Mouse (Mus musculus): ENCODE measurements around the gene Spag16.
A peak's percentile ranks its signal among the peaks of the same experiment; 100 is the strongest.
"Not testable (repeated sequence)": the region's sequence is repeated elsewhere in the genome, so short reads cannot be mapped to it uniquely, and the experiment has no call there.

Gene Spag16

DNA sequence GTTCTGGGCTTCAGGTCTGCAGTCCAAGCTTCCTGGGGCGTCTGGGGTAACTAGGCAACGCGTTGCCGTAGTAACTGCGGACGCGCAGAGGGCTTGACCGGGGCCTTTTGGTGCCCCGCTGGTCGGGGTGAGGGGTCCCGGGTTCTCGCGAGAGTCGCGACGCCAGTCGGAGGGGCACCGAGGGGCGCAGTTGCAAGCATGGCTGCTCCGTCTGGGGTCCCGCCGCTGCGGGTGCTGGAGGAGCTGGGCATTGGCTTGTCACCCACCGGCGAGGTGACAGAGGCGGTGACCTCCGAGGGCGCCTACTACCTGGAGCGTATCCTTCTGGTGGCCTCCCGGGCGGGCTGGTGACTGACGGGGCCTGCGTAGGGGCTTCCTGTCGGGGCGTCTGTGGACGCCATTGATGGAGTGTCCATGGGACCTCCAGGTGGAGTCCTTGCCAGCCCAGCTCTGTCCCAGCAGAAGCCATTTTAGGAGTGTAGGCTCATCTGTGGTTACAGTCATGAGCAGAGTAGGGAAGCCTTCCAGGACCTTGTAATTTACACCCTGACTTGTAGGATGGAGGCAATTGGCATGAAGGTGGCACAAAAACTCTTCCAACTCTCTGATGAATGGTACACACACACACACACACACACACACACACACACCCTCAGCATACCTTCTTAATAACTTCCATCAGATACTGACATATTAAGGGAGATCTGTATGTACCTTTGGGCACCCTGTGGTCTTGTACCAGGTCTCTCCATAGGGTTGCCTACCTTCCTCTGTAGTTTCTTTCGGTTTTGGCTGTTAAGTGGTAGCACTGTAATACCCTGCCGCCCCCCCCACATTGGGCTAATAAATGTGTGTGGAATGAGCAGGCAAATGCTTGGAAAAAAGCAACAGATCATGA lies at the start of gene Spag16:
Gene Spag16 (plus strand): TSS at position 165 of the 898 bp plus-strand sequence.
- no peak for DNase-seq (ENCODE audit: low read depth)

DNA sequence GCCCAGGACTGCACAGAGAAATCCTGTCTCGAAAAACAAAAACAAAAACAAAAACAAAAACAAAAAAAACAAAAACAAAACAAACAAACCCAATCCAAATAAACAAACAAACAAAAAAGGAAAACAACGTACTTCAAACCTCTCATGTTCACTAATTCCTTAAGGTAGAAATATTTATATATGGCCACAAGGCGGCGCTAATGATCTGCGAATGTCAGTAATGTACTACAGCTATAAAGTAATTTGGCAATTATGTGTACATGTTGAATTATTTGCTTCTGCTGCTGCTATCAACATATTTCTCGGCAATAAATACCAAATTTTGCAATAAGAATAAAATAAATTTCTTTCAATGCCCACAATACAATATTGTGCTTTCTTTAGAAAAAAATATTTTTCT lies 41.6 kb upstream of the Spag16 start:
- peak; percentile 54 for DNase-seq (ENCODE audit: low read depth)

DNA sequence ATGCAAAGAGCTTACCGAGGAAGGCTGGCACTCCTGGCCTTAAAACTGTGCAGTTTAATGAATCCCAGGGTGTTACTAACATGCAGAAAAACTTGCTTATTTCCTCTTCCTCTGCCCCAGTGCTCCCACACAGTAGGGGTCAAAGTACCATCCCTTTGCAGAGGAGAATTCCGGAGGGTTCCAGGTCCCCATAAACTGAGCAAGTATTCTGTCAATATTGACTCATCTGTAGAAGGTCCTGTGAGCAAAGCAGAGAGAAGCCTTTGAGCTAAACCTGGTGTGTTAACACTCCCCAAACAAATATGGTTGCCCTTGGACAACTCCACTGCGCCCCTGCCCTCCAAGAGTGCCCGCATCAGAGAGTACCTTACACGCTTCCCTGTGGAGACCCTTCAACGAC lies 40.1 kb upstream of the Spag16 start:
- DNase-seq (ENCODE audit: low read depth): no peak

DNA sequence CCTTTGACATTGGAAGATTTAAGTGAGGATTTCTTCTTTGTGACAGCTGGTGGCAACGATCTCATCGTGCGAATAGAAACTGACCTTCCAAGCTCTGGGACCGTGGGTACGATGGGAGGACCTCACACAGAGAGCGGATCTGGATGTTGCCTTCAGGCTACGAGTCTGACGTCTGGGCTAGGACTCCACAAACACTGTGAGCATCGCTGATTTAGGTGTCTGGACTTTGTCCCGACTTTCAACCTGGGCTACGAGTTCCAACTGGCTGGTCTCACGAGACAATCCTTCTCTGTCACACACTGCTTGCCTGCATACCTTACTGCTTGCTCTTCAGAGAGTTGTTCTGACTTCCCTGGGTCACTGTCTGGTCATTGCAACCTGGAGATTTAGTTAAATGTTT lies 39.4 kb upstream of the Spag16 start:
- no peak for DNase-seq (ENCODE audit: low read depth)

DNA sequence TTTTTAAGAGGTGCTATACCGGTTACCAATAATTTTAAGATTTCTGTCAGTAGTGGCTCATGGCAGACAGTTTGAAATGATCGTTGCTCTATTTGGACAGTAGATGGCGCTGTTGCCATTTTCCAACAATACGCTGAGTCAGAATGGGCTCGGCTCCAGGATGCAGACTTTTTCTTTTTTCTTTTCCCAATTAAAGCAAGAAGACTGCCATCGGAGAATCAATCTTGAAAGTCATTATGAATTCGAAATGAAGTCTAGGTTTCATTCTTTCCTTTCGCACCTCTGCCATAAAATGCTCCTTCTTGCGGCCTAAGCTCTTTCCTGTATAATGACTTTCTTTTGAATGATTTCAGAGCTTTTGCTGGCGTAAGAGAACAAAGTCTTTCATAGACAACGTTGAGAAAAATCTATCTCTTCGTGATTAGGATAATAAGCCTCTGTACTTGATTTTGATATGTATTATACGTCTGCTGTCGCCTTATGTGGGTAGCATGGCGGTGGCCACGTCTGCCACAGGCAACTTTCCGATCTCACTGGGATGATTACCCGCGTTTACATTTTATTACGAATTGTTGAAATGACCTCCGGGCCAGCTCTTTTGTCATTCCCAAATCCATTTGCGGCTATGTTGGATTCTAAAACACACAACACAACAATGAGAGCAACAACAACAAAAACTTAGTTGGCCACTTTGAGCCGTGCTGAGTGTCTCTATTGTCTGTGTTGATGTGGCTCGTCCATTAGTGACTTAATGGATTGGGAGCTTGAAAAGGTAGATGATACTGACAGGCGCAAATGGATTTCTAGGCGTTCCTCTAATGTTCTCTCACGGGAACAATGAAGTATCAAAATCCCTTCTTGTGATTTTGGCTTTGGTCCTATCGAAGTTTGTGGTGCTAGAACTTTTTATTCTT lies 36.2 kb upstream of the Spag16 start:
- DNase-seq (ENCODE audit: low read depth): peak; percentile 64

DNA sequence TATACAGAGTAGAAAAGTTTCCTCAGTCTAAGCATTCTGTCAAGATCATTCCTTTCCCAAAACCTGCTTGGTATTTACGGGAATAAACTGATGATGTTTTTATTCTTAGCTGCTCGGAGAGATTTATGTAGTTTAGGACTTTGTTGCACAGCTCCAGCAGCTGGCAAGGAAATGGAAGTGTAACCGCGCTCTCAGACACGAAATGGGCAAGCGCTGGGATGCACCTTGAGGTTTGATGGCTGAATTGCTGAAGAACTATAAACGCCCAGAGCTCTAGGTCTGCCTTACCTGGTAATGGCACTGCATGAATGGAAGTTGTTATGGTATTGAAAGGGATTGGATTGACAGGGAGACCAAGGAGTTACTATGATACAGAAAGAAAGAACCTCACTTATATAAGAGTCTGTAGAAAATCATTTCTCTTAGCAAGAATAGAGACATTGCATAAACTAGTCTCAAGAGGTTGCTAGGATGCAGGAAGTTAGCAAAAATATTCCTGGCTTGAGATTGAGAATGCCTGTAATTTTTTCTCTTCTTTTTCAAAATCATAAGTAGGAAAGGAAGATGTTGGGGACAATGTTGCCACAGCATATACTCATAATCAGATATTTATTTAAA lies 27.7 kb upstream of the Spag16 start:
- DNase-seq (ENCODE audit: low read depth): no peak

DNA sequence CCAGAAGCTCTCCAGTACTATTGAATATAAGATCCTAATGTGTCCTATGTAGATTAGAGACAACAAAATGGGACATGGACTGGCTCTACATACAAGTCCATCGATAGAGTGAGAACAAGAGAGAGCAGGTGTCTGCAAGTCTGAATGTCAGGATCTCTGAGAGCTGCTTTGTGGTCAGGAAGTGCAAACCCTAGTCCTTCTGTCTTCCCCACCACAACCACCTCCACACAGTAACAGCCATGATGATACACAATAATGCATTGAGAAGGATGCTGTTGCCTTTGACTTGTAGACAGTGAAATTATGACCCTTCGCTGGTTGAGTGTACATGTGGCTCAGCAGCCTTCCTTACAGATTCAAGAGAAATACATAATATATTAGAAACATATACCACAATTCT lies 16.6 kb upstream of the Spag16 start:
- no peak for DNase-seq (ENCODE audit: low read depth)

DNA sequence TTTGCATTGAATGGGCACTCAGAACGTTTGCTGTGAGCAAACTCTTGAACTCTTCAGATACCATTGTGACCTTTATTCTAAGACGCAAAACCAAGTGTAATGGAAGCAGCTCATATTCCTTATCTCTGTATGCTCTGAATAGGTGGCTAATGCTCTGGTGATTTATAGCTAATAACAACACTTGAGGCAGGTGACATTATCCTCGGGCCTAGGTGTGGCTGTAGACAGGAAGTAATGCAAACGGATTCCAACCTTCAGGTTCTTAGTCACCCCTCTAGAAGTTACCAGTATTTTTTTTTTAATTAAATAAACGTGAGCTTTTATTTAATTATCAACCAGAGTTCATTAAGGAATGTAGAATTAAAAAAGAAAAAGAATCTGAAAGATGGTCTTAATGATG lies 1.1 kb upstream of the Spag16 start:
- not testable (repeated sequence) for DNase-seq (ENCODE audit: low read depth)

DNA sequence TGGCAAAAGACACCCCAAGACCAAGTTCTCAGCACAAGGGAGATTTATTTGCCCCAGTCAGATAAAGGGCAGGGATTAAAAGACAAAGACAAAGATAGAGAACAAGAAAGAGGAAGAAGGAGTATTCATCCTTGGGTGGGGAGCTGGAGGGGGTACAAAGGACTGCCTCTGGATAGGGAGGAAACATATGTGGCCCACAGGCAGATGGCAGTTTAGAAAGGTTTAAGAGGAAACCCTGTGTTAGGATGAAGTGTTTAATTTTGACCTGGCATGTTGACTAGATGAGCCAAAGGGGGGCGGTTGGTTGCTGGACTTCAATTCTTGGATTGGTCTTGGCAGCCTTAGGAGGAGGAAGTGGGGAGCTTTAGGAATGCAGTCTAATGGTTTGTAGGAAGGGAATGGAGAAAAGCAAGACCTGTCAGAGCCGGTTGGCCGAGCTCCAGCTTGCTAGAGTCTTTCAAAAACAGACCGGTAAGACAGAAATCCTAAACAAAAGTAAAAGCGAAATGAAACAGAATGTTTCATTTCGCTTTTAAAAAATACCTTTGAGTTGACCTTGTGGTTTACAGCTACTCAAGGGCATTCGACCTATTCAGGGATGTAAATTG lies 2.2 kb downstream of the Spag16 start:
- no peak for DNase-seq (ENCODE audit: low read depth)

DNA sequence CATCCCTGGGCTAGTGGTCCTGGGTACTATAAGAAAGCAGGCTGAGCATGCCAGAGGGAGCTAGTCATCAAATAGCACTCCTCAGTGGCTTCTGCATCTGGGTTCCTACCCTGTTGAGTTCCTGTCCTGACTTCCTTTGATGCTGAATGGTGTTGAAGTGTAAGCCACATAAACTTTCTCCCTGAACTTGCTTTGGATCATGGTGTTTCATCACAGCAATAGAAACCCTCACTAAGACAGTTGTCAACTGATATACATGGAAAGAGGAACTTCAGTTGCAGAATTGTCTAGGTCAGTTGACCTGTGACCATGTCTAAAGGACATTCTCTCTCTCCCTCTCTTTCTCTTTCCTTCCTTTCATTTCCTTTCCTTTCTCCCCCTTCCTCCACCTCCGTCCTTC lies 3.8 kb downstream of the Spag16 start:
- no peak for DNase-seq (ENCODE audit: low read depth)

DNA sequence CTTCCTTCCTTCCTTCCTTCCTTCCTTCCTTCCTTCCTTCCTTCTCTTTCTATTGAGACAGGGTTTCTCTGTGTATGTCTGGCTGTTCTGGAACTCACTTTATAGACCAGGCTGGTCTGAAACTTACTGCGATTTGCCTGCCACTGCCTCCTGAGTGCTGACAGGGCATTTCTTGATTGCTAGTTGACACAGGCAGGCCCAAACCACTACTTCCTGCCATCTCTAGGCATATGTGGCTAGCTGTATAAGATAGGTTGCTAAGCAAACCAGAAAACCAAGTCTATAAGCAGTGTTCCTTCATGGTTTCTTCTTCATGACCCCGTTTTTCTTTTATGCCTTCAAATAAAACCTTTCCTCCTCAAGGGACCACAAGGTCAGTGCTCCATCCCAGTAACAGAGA lies 4.2 kb downstream of the Spag16 start:
- DNase-seq (ENCODE audit: low read depth): no peak

DNA sequence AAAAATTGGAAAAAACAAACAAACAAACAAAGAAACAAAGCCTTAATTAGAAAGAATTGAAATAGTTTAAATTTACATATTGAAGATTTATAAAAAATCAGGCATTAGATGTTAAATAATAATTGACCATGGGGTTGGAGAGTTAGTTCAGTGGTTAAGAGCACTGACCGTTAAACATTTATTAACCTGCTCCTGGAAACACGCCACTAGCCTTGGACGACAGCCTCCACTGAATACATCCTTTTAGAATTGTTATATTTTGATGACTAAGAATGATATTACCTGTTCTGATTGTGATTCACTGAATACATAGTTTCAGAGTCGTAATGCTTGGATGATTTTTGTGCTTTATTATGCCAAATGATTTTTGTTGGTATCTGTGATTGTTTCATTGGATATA lies 6.7 kb downstream of the Spag16 start:
- not testable (repeated sequence) for DNase-seq (ENCODE audit: low read depth)

DNA sequence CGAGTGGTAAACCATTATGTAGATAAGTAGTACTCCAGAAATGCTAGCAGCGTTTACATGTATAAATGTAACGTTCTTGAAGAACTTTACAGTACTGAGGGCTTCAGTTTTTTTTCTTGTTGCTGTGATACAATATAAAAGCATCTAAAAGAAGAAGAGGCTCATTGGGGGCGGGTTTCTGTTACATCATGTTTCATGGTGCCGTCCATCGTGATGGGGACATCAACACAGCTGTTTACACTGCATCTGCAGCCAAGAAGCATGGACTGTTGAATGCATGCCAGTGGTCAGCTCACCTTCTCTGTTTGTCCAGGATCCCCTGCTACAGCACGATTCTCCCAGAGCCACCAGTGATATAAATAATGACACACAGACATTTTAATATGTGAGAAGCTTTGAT lies 26.7 kb downstream of the Spag16 start:
- no peak for DNase-seq (ENCODE audit: low read depth)

DNA sequence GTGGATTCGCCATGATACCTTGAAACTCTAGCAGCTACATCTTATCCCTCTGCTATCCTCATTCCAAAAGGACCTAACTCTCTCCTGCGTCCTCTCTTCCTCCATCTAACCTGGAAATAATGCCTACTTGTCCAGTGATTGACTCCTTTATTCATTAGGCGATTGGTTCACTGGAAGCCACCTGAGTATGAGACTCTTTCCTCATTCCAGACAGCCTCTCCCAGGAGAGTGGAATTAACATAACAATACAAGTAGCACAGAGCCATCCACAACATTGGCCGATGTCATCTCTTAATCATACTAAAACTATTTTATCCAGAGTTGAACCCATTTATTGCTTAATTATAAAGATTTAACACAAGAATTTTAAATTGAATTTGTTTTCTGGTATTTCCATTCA lies 41.0 kb downstream of the Spag16 start:
- no peak for DNase-seq (ENCODE audit: low read depth)

DNA sequence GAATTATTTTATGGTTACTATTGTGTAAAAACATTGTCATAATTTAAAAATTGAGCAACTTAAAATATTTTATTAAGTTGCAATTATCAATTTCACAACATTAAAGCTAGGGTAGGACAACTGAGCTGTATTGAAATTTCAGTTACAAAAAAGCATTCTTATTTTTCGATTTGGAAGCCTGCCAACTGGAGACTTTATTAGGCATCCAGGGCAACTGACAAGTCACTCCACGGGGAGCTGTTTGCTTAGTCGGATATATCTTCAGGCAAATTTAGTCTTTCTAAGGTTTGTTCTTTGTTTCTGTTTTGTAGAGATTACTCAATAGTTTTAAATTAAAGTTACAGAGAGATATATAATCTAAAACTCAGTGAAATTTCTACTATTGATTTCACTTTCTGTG lies 129.8 kb downstream of the Spag16 start:
- no peak for DNase-seq (ENCODE audit: low read depth)

DNA sequence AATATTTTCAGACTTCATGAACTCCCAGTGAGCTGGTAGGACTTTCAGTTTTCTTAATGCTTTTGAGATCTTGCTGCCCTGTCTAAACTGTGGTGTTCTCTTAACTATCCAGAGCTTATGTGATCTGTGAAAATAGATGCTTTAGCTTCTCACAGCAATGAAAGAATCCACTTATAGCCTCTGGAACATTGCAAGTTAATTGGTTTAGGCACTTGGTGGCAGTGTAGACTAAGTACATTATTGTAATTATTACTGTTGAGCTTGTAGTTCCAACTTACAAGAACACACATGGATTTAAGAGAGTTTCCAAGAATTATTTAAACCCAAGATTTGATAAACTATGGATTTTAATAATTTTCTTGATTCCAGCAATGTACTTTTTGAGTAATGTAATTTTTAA lies 170.1 kb downstream of the Spag16 start:
- no peak for DNase-seq (ENCODE audit: low read depth)

DNA sequence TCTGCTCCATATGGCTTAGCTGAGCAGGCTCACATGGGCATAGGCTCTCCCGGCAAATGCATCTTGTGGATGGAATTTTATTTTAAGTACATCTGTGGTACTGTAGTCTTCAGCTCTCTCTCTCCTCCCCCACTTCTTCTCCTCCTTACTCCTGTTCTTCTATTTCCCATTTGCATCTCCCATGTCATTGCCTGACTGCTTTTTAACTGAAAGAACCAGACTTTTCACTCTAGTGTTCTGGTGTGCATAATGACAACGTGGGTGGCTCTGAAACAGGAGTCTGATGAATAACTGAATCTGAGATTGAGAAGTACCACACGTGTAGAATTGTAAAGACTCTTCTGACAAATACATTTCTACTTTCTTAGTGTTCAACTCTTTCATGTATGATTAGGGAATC lies 186.2 kb downstream of the Spag16 start:
- DNase-seq (ENCODE audit: low read depth): no peak

DNA sequence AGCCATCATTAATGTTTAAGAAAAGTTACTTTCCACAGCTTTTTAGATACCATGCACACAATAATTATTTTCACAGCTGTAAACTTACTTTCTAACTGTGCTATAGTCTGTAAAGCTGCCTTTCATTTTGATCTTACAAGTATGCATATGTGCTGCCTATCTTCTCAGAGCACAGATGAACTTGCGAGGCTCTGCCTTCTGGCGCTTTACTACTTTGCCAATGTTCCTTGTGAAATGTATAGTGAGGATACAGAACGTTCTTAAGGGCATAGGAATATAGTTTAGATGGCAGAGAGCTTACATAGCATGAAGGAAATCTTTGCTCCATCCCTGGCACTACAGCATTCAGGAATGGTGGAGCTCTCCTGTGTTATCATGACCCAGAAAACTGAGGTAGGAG lies 210.6 kb downstream of the Spag16 start:
- DNase-seq (ENCODE audit: low read depth): no peak

DNA sequence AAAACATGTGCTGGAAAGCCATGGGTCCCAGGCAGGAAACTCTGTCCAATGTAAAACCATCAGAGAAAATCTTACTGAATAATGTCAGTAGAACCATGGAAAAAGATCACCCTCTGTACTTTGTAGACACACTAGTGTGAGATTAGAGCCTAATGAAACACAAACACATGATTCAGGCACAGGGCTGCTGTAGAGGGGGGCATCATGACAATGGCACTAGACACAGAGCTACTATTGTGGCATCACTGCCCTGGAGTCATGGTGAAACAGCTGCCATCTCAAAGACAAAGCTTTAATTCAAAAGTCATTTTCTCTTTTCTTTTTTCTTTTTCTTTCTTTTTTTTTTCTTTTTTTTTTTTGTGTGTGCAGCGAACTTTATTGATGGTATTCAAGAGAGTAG lies 240.6 kb downstream of the Spag16 start:
- no peak for DNase-seq (ENCODE audit: low read depth)

DNA sequence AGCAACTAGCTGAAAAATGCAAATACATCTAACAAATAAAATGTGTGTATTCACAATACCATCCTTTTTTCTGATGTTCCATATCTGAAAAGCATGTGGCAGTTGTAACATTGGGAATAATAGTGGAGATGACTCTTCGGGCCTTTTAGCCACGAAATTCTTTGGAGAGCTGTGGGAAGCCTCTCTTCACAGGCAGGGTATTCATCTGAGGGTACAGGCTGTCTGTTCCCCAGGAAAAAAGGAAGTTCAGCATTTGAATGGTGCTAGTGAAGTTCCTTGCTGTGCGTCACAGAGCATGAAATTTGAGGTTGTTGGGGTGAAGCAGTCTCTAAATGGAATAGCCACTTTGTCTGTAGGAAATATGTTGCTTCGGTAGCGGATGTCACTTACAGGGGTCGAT lies 246.7 kb downstream of the Spag16 start:
- DNase-seq (ENCODE audit: low read depth): no peak

DNA sequence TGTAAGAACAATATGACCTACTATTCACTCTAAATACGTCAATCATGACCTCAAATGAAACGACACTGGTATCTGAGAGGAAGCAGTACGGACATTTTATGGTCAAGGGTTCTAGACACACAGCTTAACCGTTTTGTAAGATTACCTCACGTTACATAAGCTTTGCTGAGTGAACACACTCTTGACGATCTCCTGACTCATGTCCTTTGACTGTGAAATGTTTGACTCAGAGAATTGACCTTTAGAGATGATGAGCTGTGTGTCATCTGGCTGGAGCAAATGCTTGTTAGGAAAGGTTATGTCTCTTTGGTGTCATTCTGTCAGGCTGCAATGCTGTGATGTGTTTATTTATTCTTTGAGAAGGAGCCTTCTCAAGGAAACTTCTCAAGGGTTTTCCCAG lies 252.0 kb downstream of the Spag16 start:
- DNase-seq (ENCODE audit: low read depth): no peak

DNA sequence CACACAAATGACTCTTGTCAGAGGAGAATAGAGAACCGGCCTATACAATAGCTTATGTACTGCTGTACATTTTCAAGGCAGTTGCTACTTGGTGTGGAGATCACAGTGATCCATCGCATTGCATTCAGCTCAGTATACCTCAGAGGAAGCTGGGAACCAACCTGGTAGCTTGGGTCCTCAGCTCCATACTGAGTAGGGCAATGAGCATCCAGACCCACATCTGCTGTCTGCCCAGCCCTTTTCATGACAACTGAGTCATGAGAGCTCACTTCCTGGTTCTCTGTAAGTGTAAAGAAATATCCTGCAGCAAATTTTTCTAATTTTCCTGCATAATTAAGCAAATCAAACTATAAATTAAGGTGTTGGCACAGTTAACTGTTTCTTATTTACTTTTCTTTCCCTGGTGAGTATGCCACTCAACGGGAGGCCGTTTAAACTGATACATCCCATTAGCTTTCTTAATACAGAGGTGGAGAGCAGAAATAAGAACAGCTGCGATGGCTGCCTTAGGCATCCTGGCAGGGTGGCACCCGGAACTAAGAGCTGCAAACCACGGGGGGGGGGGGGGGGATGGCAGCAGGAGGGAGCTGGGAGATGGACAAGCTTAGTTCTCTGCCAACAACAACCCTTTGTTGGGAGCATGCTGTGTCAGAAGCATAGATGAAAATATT lies 255.6 kb downstream of the Spag16 start:
- DNase-seq (ENCODE audit: low read depth): no peak

Measured in c-Kit-positive CD71-negative TER-119-negative erythroid progenitor cells, embryonic 14.5 days (primary cell).